Mouse (Mus musculus) forebrain, embryonic 12.5 days (tissue): ENCODE measurements around the gene Efcab11. TPM values are rescaled to one million over a fixed set of nuclear protein-coding genes. Genes with fewer than 3 reads are reported as not detected.
"Not testable (repeated sequence)": the region's sequence is repeated elsewhere in the genome, so short reads cannot be mapped to it uniquely, and the experiment has no call there.

Experiments
- ATAC-seq: fragments of 200-750 bp; cut with Nextera tagmentation; 2 replicates; pipeline ENCODE4 v1.8.0; 2017; ENCODE audit warnings: moderate TSS enrichment; ENCODE audit not compliant: low FRiP score
- H3K27ac ChIP-seq: fragments of 300-500 bp; sonication (generic); 2 replicates; pipeline ENCODE4 v1.5.1; 2016; ENCODE audit warnings: mild to moderate bottlenecking
- H3K27me3 ChIP-seq: fragments of 300-500 bp; sonication (generic); 2 replicates; pipeline ENCODE4 v1.6.1; 2016; ENCODE audit warnings: mild to moderate bottlenecking
- H3K36me3 ChIP-seq: fragments of 300-500 bp; sonication (generic); replicated peaks from 2 replicates; pipeline ENCODE4 v1.6.1; 2016; ENCODE audit warnings: mild to moderate bottlenecking
- H3K4me1 ChIP-seq: fragments of 300-500 bp; sonication (generic); 2 replicates; pipeline ENCODE4 v1.6.1; 2016
- H3K4me2 ChIP-seq: fragments of 300-500 bp; sonication (generic); 2 replicates; pipeline ENCODE4 v1.6.1; 2016; ENCODE audit warnings: mild to moderate bottlenecking, moderate library complexity
- H3K4me3 ChIP-seq: fragments of 300-500 bp; sonication (generic); replicated peaks from 2 replicates; pipeline ENCODE4 v1.5.1; 2016; ENCODE audit warnings: mild to moderate bottlenecking
- H3K9ac ChIP-seq: fragments of 300-500 bp; sonication (generic); 2 replicates; pipeline ENCODE4 v1.6.1; 2016; ENCODE audit warnings: mild to moderate bottlenecking
- H3K9me3 ChIP-seq: fragments of 300-500 bp; sonication (generic); 2 replicates; pipeline ENCODE4 v1.6.1; 2016
- WGBS: fragments of 180-500 bp; shearing (Covaris S2); methylation state at CpG from one replicate; pipeline ENCODE4 v1.1.7; 2016; 5-methylcytosine and 5-hydroxymethylcytosine counted together
- polyA plus RNA-seq: library from polyadenylated mRNA; unstranded; fragments of >200 nt; fragmentation: Nextera tagmentation; extraction: Ambion mirVana; gene quantifications from 2 replicates; pipeline ENCODE4 v1.2.1, GENCODE M21; 2016

The Efcab11 gene
- polyA plus RNA-seq, 1 experiment from 2014 or later = 25.2 TPM

DNA sequence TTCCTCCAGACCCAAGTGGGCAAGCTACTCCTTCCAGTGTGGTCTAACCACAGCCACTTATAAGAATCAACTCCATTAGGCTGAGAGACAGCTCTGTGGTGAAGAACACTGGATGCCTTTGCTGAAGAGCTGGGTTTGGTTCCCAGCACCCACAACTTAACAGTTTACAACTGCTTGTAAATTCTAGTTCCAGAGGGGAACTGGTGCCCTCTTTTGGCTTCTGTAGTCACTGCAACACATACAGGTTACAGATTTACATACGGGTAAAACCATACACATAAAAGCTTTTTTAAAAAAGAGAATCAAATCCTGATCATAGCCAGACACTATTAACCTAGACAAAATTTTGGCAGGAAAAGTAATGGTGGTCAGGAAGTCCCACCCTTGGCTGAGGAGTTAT lies 50.8 kb downstream of the Efcab11 start:
- WGBS = 92% methylated on average over 1 of the region's 1 CpGs
- no peak for ATAC-seq

DNA sequence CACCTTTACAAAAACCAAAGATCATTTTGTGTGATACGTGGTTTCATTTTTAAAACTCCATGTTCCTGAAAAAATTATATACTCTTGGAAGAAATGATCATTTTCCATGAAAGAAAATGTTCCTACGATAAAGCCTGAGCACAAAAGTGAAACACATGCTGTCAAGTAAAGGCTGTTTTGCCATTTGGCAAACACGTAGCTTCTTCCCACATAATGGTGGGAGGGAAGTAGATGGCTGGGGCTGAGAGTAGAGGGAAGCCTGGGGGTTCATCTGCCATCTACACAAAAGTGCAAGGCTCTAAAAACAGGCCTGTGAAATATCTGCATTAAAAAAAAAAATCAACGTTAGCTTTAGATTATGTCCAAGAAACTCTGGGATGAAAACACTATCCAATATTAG lies 61.6 kb downstream of the Efcab11 start:
- no peak overlapping the region for H3K4me3 ChIP-seq
- no peaks in the 10 kb centered on the region for H3K9me3 ChIP-seq
- 92% methylated on average over 4 of the region's 4 CpGs for WGBS
- H3K27me3 ChIP-seq = no peaks in the 10 kb centered on the region
- no peak overlapping the region for H3K9ac ChIP-seq
- H3K36me3 ChIP-seq = peaks cover 3% of the 10 kb centered on the region; the same call in 1 of the 2 replicates
- H3K4me2 ChIP-seq = no peak overlapping the region
- no peak for ATAC-seq
- no peaks in the 10 kb centered on the region for H3K4me1 ChIP-seq
- no peak overlapping the region for H3K27ac ChIP-seq

More for the DNA sequence above, 50.8 kb downstream of the Efcab11 start:
- no peak overlapping the region for H3K27ac ChIP-seq
- H3K4me3 ChIP-seq = no peak overlapping the region
- peaks cover 12% of the 10 kb centered on the region for H3K4me1 ChIP-seq
- 0 out of 2 replicates have a peak, but pooled peaks cover 5% of the 10 kb centered on the region for H3K9me3 ChIP-seq
- H3K9ac ChIP-seq = no peak overlapping the region
- no peak overlapping the region for H3K4me2 ChIP-seq
- no peaks in the 10 kb centered on the region for H3K27me3 ChIP-seq
- 0 out of 2 replicates have a peak, but pooled peaks cover 4% of the 10 kb centered on the region for H3K36me3 ChIP-seq

DNA sequence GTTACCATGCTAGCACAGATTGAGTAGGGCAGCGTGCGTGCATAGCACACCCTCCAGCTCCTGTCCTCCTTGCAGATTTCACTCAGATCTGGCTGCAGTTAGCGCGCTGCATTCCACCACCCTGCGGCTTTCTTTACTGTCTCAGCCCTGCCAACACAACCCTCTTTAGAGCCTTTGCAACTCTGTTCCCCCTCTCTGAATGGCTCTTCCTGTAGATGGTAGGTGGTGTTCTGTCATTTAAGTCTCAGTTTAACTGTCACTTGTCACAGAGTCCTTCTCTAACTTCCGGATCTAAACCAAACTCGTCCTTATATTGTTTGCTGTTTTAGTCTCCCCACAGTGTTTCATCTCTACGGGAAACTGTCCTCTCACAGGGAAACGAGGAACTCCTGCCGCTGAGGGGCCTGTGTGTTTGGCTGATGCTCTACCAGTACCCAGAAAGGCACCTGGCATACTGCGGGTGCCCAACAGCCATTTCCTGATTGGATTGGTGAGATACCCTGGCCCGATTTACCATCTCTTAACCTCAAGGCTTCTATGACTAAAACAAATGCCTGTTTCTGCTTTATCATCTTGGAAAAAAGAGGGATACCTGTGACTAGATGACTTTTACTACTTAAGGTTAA lies 62.8 kb downstream of the Efcab11 start:
- H3K36me3 ChIP-seq = peaks cover 3% of the 10 kb centered on the region; the same call in 1 of the 2 replicates
- H3K9ac ChIP-seq = no peak overlapping the region
- no peak for ATAC-seq
- H3K4me2 ChIP-seq = no peak overlapping the region
- no peak overlapping the region for H3K27ac ChIP-seq
- H3K4me3 ChIP-seq = no peak overlapping the region
- no peaks in the 10 kb centered on the region for H3K9me3 ChIP-seq
- no peaks in the 10 kb centered on the region for H3K4me1 ChIP-seq
- whole genome bisulfite sequencing = 89% methylated on average over 12 of the region's 12 CpGs
- no peaks in the 10 kb centered on the region for H3K27me3 ChIP-seq

DNA sequence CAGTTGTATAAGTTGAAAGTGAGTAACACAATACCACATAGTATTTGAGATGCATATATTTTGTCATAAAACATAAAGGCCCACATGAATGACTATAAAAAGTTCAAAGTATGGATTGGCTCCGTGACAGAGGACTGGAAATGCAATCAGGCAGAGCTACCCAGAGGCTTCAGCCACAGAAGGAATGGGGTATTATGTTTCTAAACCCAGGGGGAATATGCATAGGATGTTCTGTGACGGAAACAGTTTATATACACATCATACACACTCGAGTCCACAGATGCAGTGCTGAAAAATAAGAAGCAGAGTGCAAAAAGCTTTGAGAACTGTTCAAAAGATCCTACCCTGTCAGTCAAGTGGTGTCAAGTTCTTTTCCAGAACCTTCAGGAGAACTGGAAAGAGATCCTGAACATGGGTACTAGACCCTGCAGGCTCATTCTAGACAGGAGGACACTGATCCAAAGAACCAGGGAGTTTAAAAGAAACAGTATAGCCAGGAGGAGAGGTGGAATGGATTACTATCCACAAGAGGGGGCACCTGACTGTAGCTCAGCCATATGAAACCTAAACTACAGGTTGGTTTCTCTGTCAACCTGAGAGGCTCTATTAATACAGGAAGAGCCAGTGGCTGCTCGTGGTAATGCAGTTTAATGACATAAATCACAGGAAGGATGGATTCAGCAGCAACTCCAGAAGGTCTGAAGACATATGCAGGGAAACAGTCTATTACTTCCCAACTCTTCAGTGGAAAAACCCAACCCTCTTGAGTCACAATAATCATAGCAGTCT lies 64.9 kb downstream of the Efcab11 start:
- WGBS = 78% methylated on average over 4 of the region's 4 CpGs

DNA sequence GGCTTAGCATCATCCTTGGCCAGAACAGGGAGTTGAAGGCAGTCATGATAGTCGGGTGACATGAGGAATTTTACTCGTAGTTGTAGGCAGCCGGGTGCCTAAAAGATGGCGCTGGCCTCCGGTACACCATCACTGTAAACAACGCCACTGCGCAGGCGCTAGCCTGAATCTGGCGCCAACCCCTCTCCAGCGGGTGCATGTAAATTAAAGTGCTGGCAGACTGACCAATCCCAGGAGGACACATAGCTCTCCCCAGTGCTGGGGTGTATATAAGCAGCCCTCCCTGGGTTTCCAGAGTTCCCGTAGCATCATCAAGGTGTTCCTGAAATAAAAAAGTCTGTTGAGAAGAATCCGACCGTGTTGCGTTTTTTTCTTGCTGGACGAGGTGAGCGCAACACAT lies 66.2 kb downstream of the Efcab11 start:
- WGBS = 96% methylated on average over 16 of the region's 16 CpGs
- H3K4me1 ChIP-seq, H3K9me3 ChIP-seq, H3K9ac ChIP-seq, H3K36me3 ChIP-seq, ATAC-seq, H3K4me2 ChIP-seq, H3K27me3 ChIP-seq, H3K27ac ChIP-seq, H3K4me3 ChIP-seq: not testable (repeated sequence)

More for the DNA sequence above, 64.9 kb downstream of the Efcab11 start:
- no peak overlapping the region for H3K27ac ChIP-seq
- no peak overlapping the region for H3K4me2 ChIP-seq
- H3K36me3 ChIP-seq = no peaks in the 10 kb centered on the region
- no peak for ATAC-seq
- H3K27me3 ChIP-seq = no peaks in the 10 kb centered on the region
- H3K9me3 ChIP-seq = no peaks in the 10 kb centered on the region
- H3K4me3 ChIP-seq = no peak overlapping the region
- no peaks in the 10 kb centered on the region for H3K4me1 ChIP-seq
- H3K9ac ChIP-seq = no peak overlapping the region

DNA sequence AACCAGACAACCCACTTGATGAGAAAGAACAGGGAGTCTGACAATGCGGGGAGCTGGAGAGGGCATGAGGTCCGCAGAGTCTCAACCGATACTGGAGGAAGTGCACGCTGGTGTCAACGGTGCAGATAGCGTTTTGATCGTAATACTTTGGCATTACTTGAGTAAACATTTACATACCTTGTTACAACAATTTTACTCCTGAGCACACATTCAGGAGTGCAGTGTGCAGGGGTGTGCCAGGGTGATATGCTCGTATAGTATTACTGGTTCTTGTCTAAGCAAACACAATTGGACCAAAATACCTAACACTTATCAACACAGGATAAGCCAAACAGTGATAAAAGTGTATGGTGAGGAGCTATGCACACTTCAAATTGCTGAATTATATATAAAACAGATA lies 69.0 kb downstream of the Efcab11 start:
- no peak for ATAC-seq
- H3K36me3 ChIP-seq = no peaks in the 10 kb centered on the region
- 95% methylated on average over 8 of the region's 8 CpGs for WGBS
- no peak overlapping the region for H3K4me2 ChIP-seq
- H3K4me3 ChIP-seq = no peak overlapping the region
- H3K27ac ChIP-seq = no peak overlapping the region
- H3K4me1 ChIP-seq = no peaks in the 10 kb centered on the region
- no peaks in the 10 kb centered on the region for H3K27me3 ChIP-seq
- H3K9me3 ChIP-seq = no peaks in the 10 kb centered on the region
- H3K9ac ChIP-seq = no peak overlapping the region

DNA sequence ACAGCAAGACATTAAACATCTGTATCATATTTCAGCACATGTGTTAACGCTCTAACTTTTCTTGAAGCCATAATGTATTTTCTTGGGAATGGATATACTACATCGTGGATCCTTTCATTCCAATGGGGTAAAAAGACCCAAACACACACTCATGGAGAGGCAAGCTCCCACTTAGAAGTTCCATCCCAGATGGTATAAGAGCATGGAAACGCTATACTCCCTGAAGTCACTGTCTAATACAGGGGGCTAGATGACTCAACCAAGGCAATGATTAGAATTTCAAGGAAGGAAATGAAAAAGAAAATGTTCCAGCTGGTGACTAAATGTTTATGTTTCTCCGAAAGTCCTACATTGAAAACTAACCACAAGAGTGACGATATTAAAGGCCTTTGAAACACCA lies 76.3 kb downstream of the Efcab11 start:
- H3K4me3 ChIP-seq = no peak overlapping the region
- no peak overlapping the region for H3K27ac ChIP-seq
- no peaks in the 10 kb centered on the region for H3K36me3 ChIP-seq
- H3K4me2 ChIP-seq = no peak overlapping the region
- H3K9ac ChIP-seq = no peak overlapping the region
- H3K27me3 ChIP-seq = no peaks in the 10 kb centered on the region
- ATAC-seq = no peak
- WGBS = 94% methylated on average over 5 of the region's 5 CpGs
- H3K9me3 ChIP-seq = no peaks in the 10 kb centered on the region
- H3K4me1 ChIP-seq = no peaks in the 10 kb centered on the region

DNA sequence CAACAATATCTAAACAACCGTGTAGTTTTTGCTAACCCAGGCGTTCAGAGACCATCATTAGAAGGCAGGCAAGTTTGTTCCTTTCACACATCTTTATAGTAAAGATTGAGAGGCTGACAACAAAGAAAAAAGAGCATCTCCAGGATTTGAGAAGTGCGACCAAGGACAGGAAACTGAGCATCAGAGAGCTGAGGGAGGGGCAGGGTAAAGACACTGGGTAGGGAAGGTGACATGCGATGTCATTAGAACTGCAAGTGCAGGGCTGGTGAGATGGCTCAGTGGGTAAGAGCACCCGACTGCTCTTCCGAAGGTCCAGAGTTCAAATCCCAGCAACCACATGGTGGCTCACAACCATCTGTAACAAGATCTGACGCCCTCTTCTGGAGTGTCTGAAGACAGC lies 77.5 kb downstream of the Efcab11 start:
- not testable (repeated sequence) for H3K4me1 ChIP-seq, H3K9me3 ChIP-seq, H3K36me3 ChIP-seq, H3K27me3 ChIP-seq, H3K9ac ChIP-seq, H3K4me2 ChIP-seq, H3K4me3 ChIP-seq, ATAC-seq, H3K27ac ChIP-seq
- 95% methylated on average over 7 of the region's 7 CpGs for WGBS

DNA sequence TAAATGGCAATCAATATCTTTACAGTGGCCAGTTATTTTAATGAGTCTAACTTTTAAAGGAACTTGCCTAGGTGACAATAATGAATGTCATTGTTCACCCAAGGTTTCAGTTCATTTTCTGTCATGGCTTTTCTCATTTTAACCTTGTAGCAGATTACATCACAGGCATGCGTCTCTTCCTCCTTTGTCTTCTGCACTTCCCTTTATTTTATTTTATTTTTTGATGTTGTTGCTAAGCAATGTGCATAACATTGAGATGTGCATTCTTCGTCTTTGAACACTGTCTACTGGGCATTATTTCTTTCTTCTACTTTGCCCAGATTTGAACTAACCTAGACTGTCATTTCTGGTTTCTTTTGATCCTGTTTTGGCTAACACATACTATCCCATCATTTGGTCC lies 88.3 kb downstream of the Efcab11 start:
- no peaks in the 10 kb centered on the region for H3K9me3 ChIP-seq
- H3K36me3 ChIP-seq = no peaks in the 10 kb centered on the region
- no peak overlapping the region for H3K4me2 ChIP-seq
- WGBS = 71% methylated on average over 2 of the region's 2 CpGs
- H3K27ac ChIP-seq = no peak overlapping the region
- no peak for ATAC-seq
- peaks cover 16% of the 10 kb centered on the region; the same call in 1 of the 2 replicates for H3K4me1 ChIP-seq
- no peak overlapping the region for H3K9ac ChIP-seq
- H3K4me3 ChIP-seq = no peak overlapping the region
- no peaks in the 10 kb centered on the region for H3K27me3 ChIP-seq

DNA sequence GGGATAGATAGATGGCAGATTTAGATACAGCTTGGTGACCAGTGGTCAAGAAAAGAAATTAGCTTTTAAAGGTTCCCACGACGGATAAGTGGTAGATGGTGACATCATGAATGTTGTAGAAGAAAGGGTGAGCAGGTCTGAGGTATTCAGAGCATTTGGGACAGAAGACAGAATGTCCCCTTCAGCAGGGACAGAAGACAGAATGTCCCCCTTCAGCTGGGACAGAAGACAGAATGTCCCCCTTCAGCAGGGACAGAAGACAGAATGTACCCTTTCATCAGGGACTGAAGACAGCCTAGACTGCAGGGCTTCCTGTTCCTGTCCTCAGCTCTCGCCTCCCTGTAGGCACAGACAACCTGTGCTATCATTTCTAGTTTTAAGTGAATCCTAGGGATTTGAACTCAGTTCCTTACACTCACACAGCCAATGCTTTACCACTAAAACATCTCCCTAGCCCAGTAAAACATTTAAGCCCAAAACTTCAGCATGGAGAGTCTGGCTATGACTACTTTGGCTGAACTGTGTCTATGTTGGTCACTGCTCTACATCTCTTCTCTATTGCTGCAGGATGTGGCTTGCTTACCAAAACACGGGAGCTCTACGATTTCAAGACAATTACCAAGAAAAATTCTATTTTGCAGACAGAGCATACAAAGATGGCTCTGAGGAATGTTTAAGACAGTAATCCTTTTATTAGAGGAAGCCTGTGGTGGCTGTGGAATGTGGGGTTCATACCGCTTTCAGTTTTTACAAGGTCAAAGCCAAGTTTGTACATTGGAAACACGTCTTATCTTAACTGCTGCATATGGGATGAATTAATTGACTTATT lies 89.2 kb downstream of the Efcab11 start:
- Histone ChIP-seq H3K4me2 (no peak overlapping the region), H3K9me3 (no peaks in the 10 kb centered on the region), H3K27me3 (no peaks in the 10 kb centered on the region), H3K36me3 (no peaks in the 10 kb centered on the region), H3K4me1 (peaks cover 16% of the 10 kb centered on the region; the same call in 1 of the 2 replicates), H3K9ac (no peak overlapping the region), H3K4me3 (no peak overlapping the region), H3K27ac (no peak overlapping the region)
- no peak for ATAC-seq
- 81% methylated on average over 7 of the region's 7 CpGs for whole genome bisulfite sequencing

DNA sequence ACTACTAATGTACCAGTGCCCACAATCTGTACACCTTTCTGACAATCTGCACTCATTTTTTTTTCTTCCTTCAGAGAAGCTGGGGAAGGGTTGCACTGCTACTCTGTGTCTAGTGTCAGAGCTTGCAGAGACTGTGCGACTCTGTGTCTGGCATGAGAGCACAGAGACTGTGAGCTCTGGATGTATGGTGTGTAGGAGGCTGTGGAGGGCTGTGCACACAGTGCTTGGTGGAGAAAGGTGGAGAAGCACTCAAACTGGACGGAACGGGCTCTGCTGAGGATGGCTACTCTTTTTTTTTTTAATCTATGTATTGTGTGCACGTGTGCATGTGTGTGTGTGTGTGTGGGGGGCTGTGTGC lies 90.1 kb downstream of the Efcab11 start:
- H3K9ac ChIP-seq = no peak overlapping the region
- H3K9me3 ChIP-seq = no peaks in the 10 kb centered on the region
- no peak overlapping the region for H3K27ac ChIP-seq
- ATAC-seq = no peak
- no peaks in the 10 kb centered on the region for H3K27me3 ChIP-seq
- H3K4me2 ChIP-seq = no peak overlapping the region
- H3K4me3 ChIP-seq = no peak overlapping the region
- no peaks in the 10 kb centered on the region for H3K36me3 ChIP-seq
- WGBS = 79% methylated on average over 4 of the region's 4 CpGs
- H3K4me1 ChIP-seq = peaks cover 16% of the 10 kb centered on the region; the same call in 1 of the 2 replicates

DNA sequence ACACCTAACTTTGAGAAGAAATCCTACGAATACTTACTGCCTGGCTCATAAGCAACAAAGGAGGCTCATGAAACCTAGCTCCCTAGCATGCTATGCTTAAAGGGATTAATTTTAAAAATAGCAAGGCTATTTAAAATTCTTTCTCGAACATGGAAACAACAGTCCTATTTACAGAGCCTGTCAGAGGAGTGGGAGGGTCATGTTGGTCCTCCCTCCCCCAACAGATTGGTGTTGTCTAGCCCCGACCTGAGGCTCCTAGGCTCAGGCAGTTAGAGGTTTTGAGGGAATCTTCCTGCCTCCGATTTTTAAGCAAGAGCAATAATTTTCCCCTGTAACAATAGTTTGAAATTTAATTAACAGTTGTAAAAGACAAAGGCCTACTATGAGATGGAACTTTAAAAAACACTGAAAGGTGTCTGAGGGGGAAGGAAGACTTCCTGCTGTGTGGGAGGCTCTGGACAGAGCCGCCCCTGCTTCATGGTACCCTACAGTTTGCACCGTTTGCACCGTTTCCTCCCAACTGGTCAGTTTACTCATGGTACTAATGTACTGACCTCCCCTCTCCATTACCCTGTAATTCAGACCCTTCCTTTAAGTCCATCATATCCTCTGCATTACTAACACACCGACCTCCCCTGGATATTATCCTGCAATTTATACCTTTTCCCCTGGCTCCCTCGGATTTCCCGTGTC lies 90.6 kb downstream of the Efcab11 start:
- no peaks in the 10 kb centered on the region for H3K9me3 ChIP-seq
- peaks cover 16% of the 10 kb centered on the region; the same call in 1 of the 2 replicates for H3K4me1 ChIP-seq
- H3K4me3 ChIP-seq = no peak overlapping the region
- no peak overlapping the region for H3K9ac ChIP-seq
- H3K36me3 ChIP-seq = no peaks in the 10 kb centered on the region
- no peak for ATAC-seq
- WGBS = 56% methylated on average over 10 of the region's 10 CpGs
- no peak overlapping the region for H3K4me2 ChIP-seq
- H3K27ac ChIP-seq = no peak overlapping the region
- H3K27me3 ChIP-seq = no peaks in the 10 kb centered on the region
